Mouse (Mus musculus) hindbrain, embryonic 10.5 days (tissue): ENCODE measurements around the gene Src. TPM values are rescaled to one million over a fixed set of nuclear protein-coding genes. Genes with fewer than 3 reads are reported as not detected.

Experiments
- DNase-seq: peaks from one replicate; pipeline ENCODE4 v3.0.0-alpha.2; 2017; ENCODE audit warnings: low spot score
- H3K27ac ChIP-seq: fragments of 300-500 bp; sonication (generic); 2 replicates; pipeline ENCODE4 v1.5.1; 2016; ENCODE audit warnings: mild to moderate bottlenecking, moderate library complexity
- H3K27me3 ChIP-seq: fragments of 300-500 bp; sonication (generic); 2 replicates; pipeline ENCODE4 v1.6.1; 2016; ENCODE audit warnings: mild to moderate bottlenecking; ENCODE audit not compliant: poor library complexity, insufficient read depth, severe bottlenecking
- H3K36me3 ChIP-seq: fragments of 300-500 bp; sonication (generic); 2 replicates; pipeline ENCODE4 v1.6.1; 2016; ENCODE audit warnings: mild to moderate bottlenecking, moderate library complexity
- H3K4me1 ChIP-seq: fragments of 300-500 bp; sonication (generic); replicated peaks from 2 replicates; pipeline ENCODE4 v1.6.1; 2016; ENCODE audit warnings: mild to moderate bottlenecking
- H3K4me3 ChIP-seq: fragments of 300-500 bp; sonication (generic); 2 replicates; pipeline ENCODE4 v1.5.1; 2016; ENCODE audit warnings: mild to moderate bottlenecking, moderate library complexity
- H3K9me3 ChIP-seq: fragments of 300-500 bp; sonication (generic); 2 replicates; pipeline ENCODE4 v1.6.1; 2016; ENCODE audit warnings: mild to moderate bottlenecking, moderate library complexity
- WGBS: fragments of 180-500 bp; shearing (Covaris S2); methylation state at CpG from one replicate; pipeline ENCODE4 v1.1.7; 2016; 5-methylcytosine and 5-hydroxymethylcytosine counted together
- polyA plus RNA-seq: library from polyadenylated mRNA; unstranded; fragments of >200 nt; fragmentation: Nextera tagmentation; extraction: Ambion mirVana; gene quantifications from 2 replicates; pipeline ENCODE4 v1.2.1, GENCODE M21; 2016

Gene Src
- polyA plus RNA-seq, 1 experiment from 2014 or later, result 29.3 TPM

DNA sequence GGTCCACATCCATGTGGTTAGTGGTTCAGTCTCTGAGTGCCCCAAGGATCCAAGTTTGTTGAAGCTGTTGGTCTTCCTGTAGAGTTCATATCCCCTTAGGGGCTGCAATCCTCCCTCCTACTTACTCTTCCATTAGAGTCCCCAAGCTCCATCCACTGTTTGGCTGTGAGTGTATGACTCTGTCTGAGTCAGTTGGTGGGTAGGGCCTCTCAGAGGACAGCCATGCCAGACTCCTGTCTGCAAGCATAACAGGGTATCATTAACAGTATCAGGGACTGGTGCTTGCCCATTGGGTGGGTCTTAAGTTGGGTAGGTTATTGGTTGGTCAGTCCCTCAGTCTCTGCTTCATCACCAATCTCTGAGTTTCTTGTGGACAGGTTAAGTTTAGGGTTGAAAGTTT is 1.3 kb downstream of the Src start:
- no peaks in the 10 kb centered on the region for H3K9me3 ChIP-seq
- peak overlapping the region; percentile 79 for H3K27ac ChIP-seq
- no peaks in the 10 kb centered on the region for H3K36me3 ChIP-seq
- peaks cover 29% of the 10 kb centered on the region; the same call in 1 of the 2 replicates for H3K27me3 ChIP-seq
- H3K4me3 ChIP-seq, result no peak overlapping the region
- no peak for DNase-seq
- H3K4me1 ChIP-seq, result peaks cover 66% of the 10 kb centered on the region

DNA sequence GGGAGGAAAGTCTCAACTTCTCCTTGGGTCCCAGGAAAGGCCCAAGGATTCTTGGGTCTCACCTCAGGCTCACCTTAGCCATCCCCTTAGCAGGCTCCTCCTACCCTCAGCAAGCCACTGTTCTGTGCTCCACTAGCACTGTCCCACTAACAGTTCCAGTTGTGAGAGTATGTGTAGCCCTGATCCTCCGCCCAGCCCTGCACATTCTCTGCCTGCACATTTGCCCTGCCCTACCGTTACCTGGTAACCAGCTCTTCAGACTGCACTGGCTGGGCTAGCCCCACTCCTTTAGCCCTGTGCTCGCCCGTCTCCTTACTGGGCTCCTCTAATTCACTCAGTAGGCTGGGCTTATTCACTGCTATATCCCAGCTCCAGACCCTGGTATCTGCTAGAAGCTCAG is 2.2 kb downstream of the Src start:
- Histone ChIP-seq H3K9me3 (no peaks in the 10 kb centered on the region), H3K27ac (0 out of 2 replicates have a peak overlapping the region, but pooled peaks have one; percentile 79), H3K4me1 (peaks cover 75% of the 10 kb centered on the region), H3K27me3 (peaks cover 29% of the 10 kb centered on the region; the same call in 1 of the 2 replicates), H3K4me3 (no peak overlapping the region), H3K36me3 (no peaks in the 10 kb centered on the region)
- DNase-seq, result no peak
- WGBS, result 82% methylated on average over 4 of the region's 4 CpGs

DNA sequence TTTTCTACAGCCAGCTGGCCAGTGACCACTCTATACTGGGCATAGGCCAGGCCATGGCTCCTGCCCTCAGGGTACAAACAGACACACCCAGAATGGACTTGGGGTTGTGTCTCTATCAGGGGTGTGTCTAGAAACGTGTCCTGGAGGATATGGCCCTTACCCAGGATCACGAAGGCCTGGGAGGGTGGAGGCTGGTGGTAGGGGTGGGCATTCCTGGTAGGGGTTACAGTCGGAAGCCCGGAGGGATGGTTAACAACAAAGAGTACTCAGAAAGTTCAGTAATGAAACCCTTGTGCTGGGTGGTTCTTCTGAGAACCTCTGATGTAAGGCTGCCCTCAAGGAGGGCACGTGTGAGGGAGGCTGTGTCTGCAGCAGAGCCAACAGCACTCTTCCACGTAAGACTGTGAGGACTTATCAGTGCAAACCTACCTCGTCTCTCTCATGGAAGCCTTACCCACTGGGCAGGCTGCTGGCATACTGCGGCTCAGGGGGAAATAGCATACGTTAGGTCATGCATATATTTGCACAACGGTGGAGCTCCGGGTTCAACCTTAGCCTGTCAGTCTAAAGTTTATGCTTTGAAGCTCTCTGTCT is 3.9 kb downstream of the Src start:
- peaks cover 26% of the 10 kb centered on the region; the same call in 1 of the 2 replicates for H3K27me3 ChIP-seq
- peaks cover 1% of the 10 kb centered on the region; the same call in 1 of the 2 replicates for H3K36me3 ChIP-seq
- H3K4me3 ChIP-seq, result no peak overlapping the region
- no peak for DNase-seq
- 80% methylated on average over 11 of the region's 11 CpGs for WGBS
- H3K27ac ChIP-seq, result peak overlapping the region; percentile 99; the same call in 1 of the 2 replicates
- H3K4me1 ChIP-seq, result peaks cover 86% of the 10 kb centered on the region
- no peaks in the 10 kb centered on the region for H3K9me3 ChIP-seq

DNA sequence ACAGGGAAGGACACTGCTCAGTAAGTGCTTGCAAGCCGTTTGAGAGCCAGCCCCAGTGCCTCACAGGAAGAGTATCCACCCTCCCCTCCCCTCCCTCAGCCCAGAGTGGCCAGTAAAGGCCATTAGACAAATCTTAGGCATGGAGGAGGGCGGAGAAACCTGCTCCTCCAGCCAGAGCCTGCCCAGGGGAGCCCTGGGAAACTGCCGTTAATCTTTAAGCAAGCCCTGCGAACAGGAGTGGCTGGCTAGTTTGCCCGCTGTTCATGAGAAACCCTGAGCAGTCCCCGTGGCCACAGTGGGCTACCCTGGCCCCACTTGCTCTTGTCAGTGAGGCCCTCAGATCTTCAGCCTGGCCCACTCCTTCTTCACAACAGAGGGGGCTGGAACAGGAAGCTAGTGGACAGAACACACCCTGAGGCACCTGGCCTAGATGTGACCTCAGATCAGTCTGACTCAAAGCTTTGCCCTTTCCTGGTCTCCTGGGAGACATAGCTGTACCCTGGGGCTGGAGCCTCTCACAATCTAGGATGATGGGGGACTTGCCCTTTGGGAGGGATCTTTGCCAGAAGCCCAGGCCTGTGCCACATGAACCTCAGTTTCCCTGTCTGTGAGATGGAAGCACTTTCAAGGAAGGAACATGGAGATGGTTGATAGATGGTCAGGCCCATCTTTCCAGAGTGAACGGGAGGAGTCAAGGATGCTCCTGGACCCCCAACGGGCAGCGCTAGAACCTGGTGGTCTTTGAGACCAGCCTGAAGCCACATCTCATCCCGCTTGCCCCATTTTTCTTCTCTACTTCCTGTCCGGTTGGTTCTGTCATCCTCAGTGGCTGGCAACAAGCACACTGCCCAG is 4.8 kb downstream of the Src start:
- peak; percentile 49 for DNase-seq
- H3K27me3 ChIP-seq, result peaks cover 16% of the 10 kb centered on the region; the same call in 1 of the 2 replicates
- peaks cover 10% of the 10 kb centered on the region for H3K36me3 ChIP-seq
- H3K27ac ChIP-seq, result peak overlapping the region; percentile 99
- no peaks in the 10 kb centered on the region for H3K9me3 ChIP-seq
- H3K4me3 ChIP-seq, result peak overlapping the region; percentile 87
- H3K4me1 ChIP-seq, result peaks cover 85% of the 10 kb centered on the region
- 45% methylated on average over 11 of the region's 11 CpGs for WGBS

- peaks cover 78% of the 10 kb centered on the region for H3K4me1 ChIP-seq
- peak; percentile 37 for DNase-seq
- H3K27me3 ChIP-seq, result peaks cover 15% of the 10 kb centered on the region; the same call in 1 of the 2 replicates
- peak overlapping the region; percentile 99 for H3K27ac ChIP-seq
- WGBS, result 9% methylated on average over 21 of the region's 21 CpGs
- H3K36me3 ChIP-seq, result peaks cover 17% of the 10 kb centered on the region
- H3K9me3 ChIP-seq, result no peaks in the 10 kb centered on the region
- H3K4me3 ChIP-seq, result peak overlapping the region; percentile 87
These were observed 5.5 kb downstream of the Src start for GRCm38 (mm10) chr2:157423706-157424125.

GRCm38 (mm10) chr2:157424126-157424903 is 6.1 kb downstream of the Src start:
- 1% methylated on average over 65 of the region's 98 CpGs for WGBS
- peak overlapping the region; percentile 99 for H3K27ac ChIP-seq
- DNase-seq, result peak; percentile 58
- peaks cover 23% of the 10 kb centered on the region for H3K36me3 ChIP-seq
- H3K9me3 ChIP-seq, result no peaks in the 10 kb centered on the region
- H3K27me3 ChIP-seq, result peaks cover 15% of the 10 kb centered on the region; the same call in 1 of the 2 replicates
- H3K4me1 ChIP-seq, result peaks cover 75% of the 10 kb centered on the region
- peak overlapping the region; percentile 87 for H3K4me3 ChIP-seq

DNA sequence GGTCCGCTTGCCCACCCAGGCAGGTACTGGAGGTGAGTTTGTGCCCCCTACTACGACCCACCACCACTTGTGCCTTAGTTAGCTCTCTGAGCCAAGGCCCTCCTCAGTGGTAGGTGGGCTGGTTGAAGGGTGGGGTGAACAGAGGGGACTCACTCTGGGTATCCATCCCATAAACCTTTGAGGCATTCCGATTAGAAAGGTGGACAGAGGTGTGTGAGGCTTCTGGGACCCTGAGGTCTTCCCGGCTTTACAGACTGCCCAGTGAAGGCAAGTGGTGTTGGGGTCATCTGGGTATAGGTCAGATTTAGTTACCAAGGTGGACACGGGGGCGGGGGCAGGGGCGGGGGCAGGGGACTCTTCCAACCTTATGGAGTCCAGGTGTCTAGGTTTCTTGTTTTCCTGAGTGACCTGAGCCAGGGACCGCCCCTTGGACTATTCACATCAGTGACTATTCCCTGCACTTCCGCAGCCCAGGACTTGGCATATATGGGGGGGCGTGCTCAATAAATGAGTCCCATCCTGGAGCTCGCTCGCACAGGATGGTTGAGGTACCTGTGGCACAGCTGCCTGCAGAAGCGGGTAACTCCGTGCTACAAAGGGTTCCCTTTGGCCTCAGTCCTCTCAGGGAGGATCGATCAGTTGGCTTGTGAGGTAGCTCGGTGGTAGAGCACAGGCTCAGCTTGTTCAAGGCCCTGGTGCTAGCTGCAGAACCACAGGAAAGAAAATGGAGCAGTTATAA is 6.8 kb downstream of the Src start:
- 69% methylated on average over 16 of the region's 16 CpGs for WGBS
- DNase-seq, result no peak
- H3K4me1 ChIP-seq, result peaks cover 77% of the 10 kb centered on the region
- H3K27ac ChIP-seq, result peak overlapping the region; percentile 99
- peaks cover 29% of the 10 kb centered on the region for H3K36me3 ChIP-seq
- H3K4me3 ChIP-seq, result peak overlapping the region; percentile 87
- peaks cover 15% of the 10 kb centered on the region; the same call in 1 of the 2 replicates for H3K27me3 ChIP-seq
- no peaks in the 10 kb centered on the region for H3K9me3 ChIP-seq

GRCm38 (mm10) chr2:157425643-157425988 is 7.4 kb downstream of the Src start:
- H3K27me3 ChIP-seq, result peaks cover 15% of the 10 kb centered on the region; the same call in 1 of the 2 replicates
- H3K27ac ChIP-seq, result peak overlapping the region; percentile 99
- no peaks in the 10 kb centered on the region for H3K9me3 ChIP-seq
- WGBS, result 83% methylated on average over 6 of the region's 6 CpGs
- peaks cover 77% of the 10 kb centered on the region for H3K4me1 ChIP-seq
- no peak for DNase-seq
- H3K4me3 ChIP-seq, result peak overlapping the region; percentile 87
- H3K36me3 ChIP-seq, result peaks cover 30% of the 10 kb centered on the region

DNA sequence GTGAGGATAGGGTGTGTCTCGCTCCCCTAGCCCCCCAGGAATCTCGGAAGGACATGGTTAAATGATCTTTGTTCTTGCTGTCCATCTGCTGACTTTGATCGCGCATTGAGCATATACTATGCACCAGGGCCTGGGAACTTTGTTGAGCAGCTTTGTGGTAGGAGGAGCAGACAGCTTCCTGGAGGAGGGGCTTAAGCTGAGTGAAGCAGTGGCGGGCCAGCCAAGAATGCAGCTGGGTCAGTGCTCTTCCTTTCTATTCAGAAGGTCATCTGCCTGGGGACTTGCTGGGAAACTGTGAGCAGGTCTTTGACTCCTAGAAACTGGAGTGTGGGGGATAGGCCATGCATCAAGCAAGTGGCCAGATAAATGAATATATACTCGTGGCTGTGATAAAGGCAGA is 7.9 kb downstream of the Src start:
- H3K27ac ChIP-seq, result peak overlapping the region; percentile 56
- peak overlapping the region; percentile 87; the same call in 1 of the 2 replicates for H3K4me3 ChIP-seq

DNA sequence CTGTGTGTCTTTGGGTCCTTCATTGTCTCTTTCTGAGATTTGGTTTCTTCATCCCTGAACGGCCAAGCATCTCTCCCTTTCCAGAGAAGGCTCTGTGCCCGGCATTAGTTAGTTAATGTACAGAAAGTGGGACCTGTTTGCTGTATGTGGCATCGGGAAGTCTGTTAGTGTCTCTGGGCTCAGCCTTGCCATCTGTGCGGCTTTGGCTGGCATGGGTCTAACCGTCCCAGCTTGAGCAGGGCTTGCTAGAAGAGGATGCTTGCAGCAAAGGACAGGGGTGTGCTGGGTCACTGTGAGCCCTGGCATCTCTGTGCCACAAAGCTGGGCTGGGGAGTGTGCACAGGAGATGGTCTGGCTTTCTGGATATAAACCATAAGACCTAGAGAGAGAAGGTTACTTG is 8.9 kb downstream of the Src start:
- Histone ChIP-seq H3K36me3 (peaks cover 45% of the 10 kb centered on the region), H3K4me1 (peaks cover 89% of the 10 kb centered on the region), H3K4me3 (peak overlapping the region; percentile 21; the same call in 1 of the 2 replicates), H3K27me3 (peaks cover 5% of the 10 kb centered on the region; the same call in 1 of the 2 replicates), H3K27ac (peak overlapping the region; percentile 40; the same call in 1 of the 2 replicates), H3K9me3 (no peaks in the 10 kb centered on the region)
- WGBS, result 89% methylated on average over 5 of the region's 5 CpGs
- no peak for DNase-seq

More for the DNA sequence above, 7.9 kb downstream of the Src start:
- Histone ChIP-seq H3K4me1 (peaks cover 81% of the 10 kb centered on the region), H3K27me3 (peaks cover 15% of the 10 kb centered on the region; the same call in 1 of the 2 replicates), H3K36me3 (peaks cover 35% of the 10 kb centered on the region), H3K9me3 (no peaks in the 10 kb centered on the region)
- WGBS, result 74% methylated on average over 6 of the region's 6 CpGs
- DNase-seq, result no peak

DNA sequence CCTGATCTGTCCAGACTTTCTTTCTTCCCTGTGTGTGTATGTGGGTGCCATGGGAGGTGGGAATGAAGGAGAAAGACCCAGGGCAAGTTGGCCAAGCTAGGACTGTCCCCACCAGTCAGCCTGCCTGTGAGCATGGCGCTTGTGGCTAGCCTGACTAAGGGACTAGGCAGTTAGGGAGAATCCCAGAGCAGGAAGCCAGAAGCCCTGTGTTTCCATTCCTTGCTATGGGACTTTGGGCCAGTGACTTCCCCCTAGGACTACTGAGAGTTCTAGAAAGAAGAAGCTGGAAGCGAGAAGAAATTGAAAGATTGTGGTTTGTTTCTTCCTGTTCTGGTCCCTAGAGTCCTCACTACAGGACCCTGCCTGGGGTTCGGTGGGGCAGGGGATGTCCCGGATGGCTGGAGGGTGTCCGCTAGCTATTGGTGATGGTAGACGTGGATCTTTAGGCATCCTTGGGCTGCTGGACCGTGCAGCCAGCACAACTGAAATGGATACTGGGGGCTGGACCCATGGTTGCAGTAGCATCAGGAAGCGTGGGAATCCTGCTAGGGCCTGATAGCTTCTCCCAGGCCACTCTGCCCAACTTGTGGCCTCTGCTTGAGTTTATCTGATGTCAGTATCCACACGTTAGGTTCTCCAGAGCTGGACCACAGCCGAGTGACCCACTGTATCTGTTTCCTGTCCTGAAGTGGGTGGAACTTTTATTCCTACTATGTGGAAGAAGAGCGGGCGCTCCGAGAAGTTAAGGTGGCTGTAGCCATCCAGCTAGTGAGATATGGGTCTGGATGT is 10.3 kb downstream of the Src start:
- 90% methylated on average over 13 of the region's 13 CpGs for WGBS
- H3K27ac ChIP-seq, result no peak overlapping the region
- no peak for DNase-seq
- no peak overlapping the region for H3K4me3 ChIP-seq
- H3K4me1 ChIP-seq, result peaks cover 89% of the 10 kb centered on the region
- peaks cover 57% of the 10 kb centered on the region for H3K36me3 ChIP-seq
- no peaks in the 10 kb centered on the region for H3K27me3 ChIP-seq
- H3K9me3 ChIP-seq, result no peaks in the 10 kb centered on the region
